15 mouse cellular contexts compared by ENCODE assay signal in the genomic region with DNA sequence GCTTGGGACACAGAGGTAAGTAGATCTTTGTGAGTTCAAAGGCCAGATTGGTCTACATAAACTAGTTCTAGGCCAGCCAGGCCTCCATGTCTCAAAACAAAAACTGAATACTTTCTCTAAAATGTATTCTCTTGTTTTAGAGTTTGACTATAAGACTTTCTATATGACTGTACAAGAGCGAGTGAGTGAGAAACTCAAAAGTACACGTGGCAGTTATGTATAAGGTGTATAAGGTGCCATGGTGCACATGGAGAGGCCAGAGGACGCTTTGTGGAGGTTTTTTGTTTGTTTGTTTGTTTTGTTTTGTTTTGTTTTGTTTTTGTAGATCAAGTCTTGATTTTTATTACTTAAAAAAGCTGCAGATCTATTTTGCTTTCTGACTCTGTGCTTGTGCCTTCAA.
"Had no signal": no experiment of that assay in that cellular context is flagged by ENCODE, and none has a peak within 500 bp of the region (broad histone marks: within the 10 kb centered on the region; RNA-seq: fewer than 3 reads in every experiment).

No protein-coding gene starts in this region.

- DNase-seq: gastrocnemius, postnatal 14 days; gastrocnemius, postnatal 36 days; heart, adult 2 months; heart, postnatal 14 days; heart, postnatal 36 days; kidney, adult 11 months; kidney, adult 9 months; kidney, postnatal 14 days; kidney, postnatal 36 days; layer of hippocampus, adult 9-11 months; layer of hippocampus, postnatal 36 days; left cerebral cortex, postnatal 4 days had no signal

- ATAC-seq: hindbrain, postnatal 0 days; intestine, embryonic 16.5 days; liver, embryonic 12.5 days had no signal
